Mouse (Mus musculus): ENCODE measurements at regions not wholly inside any gene's neighbourhood (a gene's known extent, or its start where the extent isn't known, plus 50 kb on each side); places are given as distances from the start of the nearest gene placed in this dataset.

DNA sequence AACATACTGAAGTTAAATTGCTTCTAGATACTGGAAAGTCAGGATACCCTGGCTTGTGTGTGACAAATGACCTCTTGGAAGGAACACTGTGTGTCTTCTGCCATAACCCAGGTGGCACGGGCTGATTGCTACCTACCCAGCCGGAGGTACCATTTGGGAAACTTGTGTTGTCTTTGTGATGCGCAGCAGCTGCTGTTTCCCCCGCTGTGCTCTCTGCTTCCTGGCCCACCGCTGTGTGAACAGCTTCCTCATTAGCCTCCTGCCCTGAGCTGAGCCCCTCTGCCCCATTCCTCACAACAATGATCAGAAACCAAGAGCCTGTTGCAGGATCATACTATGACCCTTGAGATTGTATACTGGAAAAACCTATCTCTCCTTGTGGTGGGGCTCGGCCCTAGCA lies 51.9 kb upstream of the Cldn5 start:
- no peak for TF ChIP-seq GATA1 (IDR thresholded peaks at IDR 0.05; ENCODE audit: borderline replicate concordance, low read length)
- TF ChIP-seq FLI1 (IDR thresholded peaks at IDR 0.05; ENCODE audit: low read length), result no peak

Measured in megakaryocyte, embryonic 14.5 days (primary cell).